Mouse (Mus musculus) Patski (cell line): Measurements from ENCODE around the gene Rtn4r. TPM values are rescaled to one million over a fixed set of nuclear protein-coding genes. Genes with fewer than 3 reads are reported as not detected.

ENCODE experiments used
- ATAC-seq: fragments of 100-300 bp; one replicate; pipeline ENCODE4 v1.8.0; 2021
- CTCF ChIA-PET: fragments of 350-600 bp; sonication (Branson Sonifier 250); formaldehyde crosslinking; loops from one replicate; lab custom pipeline; 2022; ENCODE audit warnings: inconsistent platforms; lab: Charles Lee
- POLR2A ChIA-PET: fragments of 350-600 bp; sonication (Branson Sonifier 250); formaldehyde crosslinking; loops from one replicate; lab custom pipeline; 2022; ENCODE audit warnings: antibody characterized with exemption, inconsistent platforms; lab: Charles Lee
- DNase-seq: peaks from one replicate; pipeline ENCODE4 v3.0.0-alpha.2; 2011; ENCODE audit warnings: low read depth, low spot score
- H3K27me3 ChIP-seq: fragments of 371-371 bp; one replicate; pipeline ENCODE4 v1.5.1; 2021
- CTCF ChIP-seq: fragments of 100-300 bp; IDR thresholded peaks from one replicate; pipeline ENCODE4 v1.5.1; 2021
- in situ Hi-C: fragments of 300-500 bp; cut with MboI; formaldehyde crosslinking; loops from 3 replicates; pipeline ENCODE4 v1.11.1; 2018; ENCODE audit warnings: low pct_unique_long_range_greater_than_20kb, mixed read lengths
- polyA plus RNA-seq: library from polyadenylated mRNA; unstranded; gene quantifications from one replicate; pipeline ENCODE4 v1.2.3, GENCODE M21; 2021

Rtn4r gene
- polyA plus RNA-seq, 1 experiment from 2014 or later: 0.90 TPM

- peaks cover 9% of the 10 kb centered on the region for H3K27me3 ChIP-seq
- POLR2A ChIA-PET: no interaction called here
- in situ Hi-C loops: loop anchor here (5.0 kb wide), 2 partner anchors 48 to 88 kb away; no protein-coding TSS in a partner anchor
- DNase-seq (no peak), ATAC-seq (no peak)
- no peak for TF ChIP-seq CTCF
- CTCF ChIA-PET: no interaction called here
Measured at GRCm38 (mm10) chr16:18124040-18124439, 3.4 kb upstream of the Rtn4r start.

DNA sequence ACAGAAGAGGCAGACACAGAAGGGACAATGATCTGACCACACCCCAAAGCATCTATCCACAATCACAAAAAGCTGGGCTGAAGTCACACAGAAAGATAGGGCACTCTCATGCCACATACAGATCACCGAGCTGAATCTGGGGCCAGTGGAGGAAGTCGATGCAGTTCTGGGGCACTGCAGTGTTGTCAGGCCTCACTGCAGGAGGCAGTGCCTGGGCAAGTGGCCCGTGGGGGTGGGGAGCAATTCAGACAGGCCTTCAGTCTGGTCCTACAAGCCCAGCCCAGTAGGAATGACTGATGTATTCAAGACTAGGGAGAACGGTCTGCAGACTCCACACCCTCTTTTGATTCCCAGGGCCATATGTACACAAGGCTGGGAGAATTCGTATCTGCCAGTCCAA, 2.8 kb upstream of the Rtn4r start:
- TF ChIP-seq CTCF: no peak

GRCm38 (mm10) chr16:18125131-18125530, 2.3 kb upstream of the Rtn4r start:
- no peak for TF ChIP-seq CTCF
- ChIA-PET CTCF (interaction anchor here (1.1 kb wide), 1 partner anchor 27 kb away, joined by 3 read pairs; no protein-coding TSS in a partner anchor), POLR2A (no interaction called here)
- ATAC-seq (no peak), DNase-seq (no peak)
- in situ Hi-C loops: no loop called here
- H3K27me3 ChIP-seq: peaks cover 9% of the 10 kb centered on the region

More for the DNA sequence above, 2.8 kb upstream of the Rtn4r start:
- H3K27me3 ChIP-seq: peaks cover 9% of the 10 kb centered on the region
- in situ Hi-C loops: loop anchor here (5.0 kb wide), 2 partner anchors 48 to 88 kb away; no protein-coding TSS in a partner anchor
- DNase-seq: no peak
- ChIA-PET CTCF (no interaction called here), POLR2A (no interaction called here)
- no peak for ATAC-seq

- ATAC-seq: no peak
- DNase-seq: no peak
- H3K27me3 ChIP-seq: peaks cover 9% of the 10 kb centered on the region
- in situ Hi-C loops: no loop called here
- TF ChIP-seq CTCF: no peak
- POLR2A ChIA-PET: no interaction called here
- CTCF ChIA-PET: interaction anchor here (1.1 kb wide), 1 partner anchor 26 kb away, joined by 3 read pairs; no protein-coding TSS in a partner anchor
Measured at GRCm38 (mm10) chr16:18126211-18126610, 1.2 kb upstream of the Rtn4r start.

GRCm38 (mm10) chr16:18127871-18128563, 575 bp downstream of the Rtn4r start:
- no peak for ATAC-seq
- ChIA-PET POLR2A (interaction anchor here (0.6 to 1.8 kb wide), 2 partner anchors 43 to 217 kb away, joined by 3 to 4 read pairs; no protein-coding TSS in a partner anchor), CTCF (interaction anchor here (1.3 kb wide), 1 partner anchor 83 kb away, joined by 5 read pairs; no protein-coding TSS in a partner anchor)
- no peak for TF ChIP-seq CTCF
- peaks cover 9% of the 10 kb centered on the region for H3K27me3 ChIP-seq
- DNase-seq: no peak
- in situ Hi-C loops: no loop called here

GRCm38 (mm10) chr16:18128564-18128935, 1.1 kb downstream of the Rtn4r start:
- TF ChIP-seq CTCF: no peak
- ATAC-seq: no peak
- in situ Hi-C loops: no loop called here
- CTCF ChIA-PET: interaction anchor here (1.3 kb wide), 1 partner anchor 83 kb away, joined by 5 read pairs; no protein-coding TSS in a partner anchor
- no peak for DNase-seq
- POLR2A ChIA-PET: interaction anchor here (0.6 to 1.8 kb wide), 2 partner anchors 42 to 216 kb away, joined by 3 to 4 read pairs; no protein-coding TSS in a partner anchor
- peaks cover 9% of the 10 kb centered on the region for H3K27me3 ChIP-seq

- POLR2A ChIA-PET: interaction anchor here (1.8 kb wide), 1 partner anchor 41 kb away, joined by 4 read pairs; no protein-coding TSS in a partner anchor
- ATAC-seq: no peak
- H3K27me3 ChIP-seq: peaks cover 9% of the 10 kb centered on the region
- TF ChIP-seq CTCF: no peak
- no peak for DNase-seq
- CTCF ChIA-PET: interaction anchor here (1.3 kb wide), 1 partner anchor 82 kb away, joined by 5 read pairs; no protein-coding TSS in a partner anchor
- in situ Hi-C loops: no loop called here
Measured at GRCm38 (mm10) chr16:18129413-18129812, 2.0 kb downstream of the Rtn4r start.

DNA sequence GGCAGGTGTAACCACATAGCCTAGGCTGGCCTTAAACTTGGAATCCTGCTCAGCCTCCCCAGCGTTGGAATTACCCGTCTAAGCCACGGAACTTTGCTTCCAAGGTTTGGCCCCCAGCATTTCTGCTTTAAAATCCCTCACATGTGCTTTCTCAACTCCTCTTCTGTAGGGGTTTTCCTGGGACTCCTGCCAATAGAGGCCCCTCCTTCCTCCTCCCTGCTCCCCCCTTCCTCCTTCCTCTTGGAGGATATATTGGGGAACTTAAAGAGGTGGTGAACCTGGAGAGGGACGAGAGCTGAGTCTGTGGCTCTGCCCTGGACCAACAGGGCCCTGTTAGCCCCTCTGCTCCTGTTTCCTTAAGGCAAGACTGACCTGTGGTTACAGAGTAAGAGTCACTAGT, 2.8 kb downstream of the Rtn4r start:
- DNase-seq: no peak
- no peak for TF ChIP-seq CTCF
- peaks cover 11% of the 10 kb centered on the region for H3K27me3 ChIP-seq
- ATAC-seq: no peak
- POLR2A ChIA-PET: no interaction called here
- in situ Hi-C loops: no loop called here
- CTCF ChIA-PET: no interaction called here

DNA sequence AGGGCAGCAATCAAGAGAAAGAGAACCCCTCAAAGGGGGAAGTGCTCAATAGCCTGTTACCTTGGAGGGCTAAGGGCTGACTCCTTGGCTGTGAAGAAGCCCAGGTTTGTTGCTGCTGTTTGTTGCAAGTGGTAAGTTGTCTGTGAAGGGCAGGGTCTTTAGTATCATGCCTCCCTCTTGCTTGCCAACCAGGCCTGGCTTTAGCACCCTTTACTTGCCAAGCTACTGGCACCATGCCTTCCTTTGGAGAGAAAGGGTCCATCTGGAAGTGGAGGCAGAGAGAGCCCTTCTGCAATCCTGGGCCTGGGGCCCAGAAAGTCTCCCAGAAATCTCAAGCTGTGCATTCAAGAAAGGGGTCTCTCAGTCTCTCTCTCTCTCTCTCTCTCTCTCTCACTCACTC, 3.3 kb downstream of the Rtn4r start:
- no peak for TF ChIP-seq CTCF
- peaks cover 12% of the 10 kb centered on the region for H3K27me3 ChIP-seq
- CTCF ChIA-PET: no interaction called here
- DNase-seq: no peak
- ATAC-seq: no peak
- POLR2A ChIA-PET: no interaction called here
- in situ Hi-C loops: no loop called here

DNA sequence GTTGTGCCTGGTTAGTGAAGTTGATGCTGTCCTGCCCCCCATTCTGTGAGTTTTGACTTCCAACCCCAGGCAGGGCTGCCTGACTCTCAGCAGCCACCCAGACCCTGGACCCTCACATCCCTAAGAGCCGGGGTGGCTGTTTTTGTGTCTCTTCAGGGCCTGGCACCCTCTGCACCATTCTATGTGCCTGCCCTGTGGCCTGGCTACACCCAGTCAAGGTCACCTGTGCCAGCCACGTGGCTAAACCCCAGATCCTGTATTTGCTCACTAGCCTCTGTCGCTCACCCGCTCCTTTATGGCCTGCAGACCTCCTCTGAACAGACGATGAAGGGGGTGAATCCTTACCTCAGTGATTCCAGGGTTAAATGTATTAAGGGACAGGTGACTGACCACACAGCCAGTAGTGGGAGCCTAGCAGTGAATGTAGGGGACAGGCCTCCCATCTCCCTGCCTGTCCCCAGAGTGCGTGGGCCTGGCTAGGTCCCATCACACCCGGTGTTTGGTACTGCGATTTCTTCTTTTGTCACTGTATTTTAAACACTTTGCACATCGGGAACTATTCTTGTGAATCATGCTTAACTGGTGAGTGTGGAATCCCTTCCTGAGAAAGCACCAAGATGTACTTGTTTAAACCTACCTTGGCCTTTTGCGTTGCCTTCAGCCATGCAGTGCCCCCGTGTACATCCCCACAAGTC, 4.0 kb downstream of the Rtn4r start:
- in situ Hi-C loops: no loop called here
- ATAC-seq (no peak), DNase-seq (no peak)
- TF ChIP-seq CTCF: no peak
- CTCF ChIA-PET: interaction anchor here (1.1 kb wide), 1 partner anchor 65 kb away, joined by 3 read pairs; no protein-coding TSS in a partner anchor
- peaks cover 9% of the 10 kb centered on the region for H3K27me3 ChIP-seq
- POLR2A ChIA-PET: no interaction called here
